Mouse (Mus musculus): ENCODE results near the gene Plcxd2. TPM values are rescaled to one million over a fixed set of nuclear protein-coding genes. Genes with fewer than 3 reads are reported as not detected.

Plcxd2 gene
- polyA plus RNA-seq, 1 experiment from 2014 or later, result 2.2 TPM

DNA sequence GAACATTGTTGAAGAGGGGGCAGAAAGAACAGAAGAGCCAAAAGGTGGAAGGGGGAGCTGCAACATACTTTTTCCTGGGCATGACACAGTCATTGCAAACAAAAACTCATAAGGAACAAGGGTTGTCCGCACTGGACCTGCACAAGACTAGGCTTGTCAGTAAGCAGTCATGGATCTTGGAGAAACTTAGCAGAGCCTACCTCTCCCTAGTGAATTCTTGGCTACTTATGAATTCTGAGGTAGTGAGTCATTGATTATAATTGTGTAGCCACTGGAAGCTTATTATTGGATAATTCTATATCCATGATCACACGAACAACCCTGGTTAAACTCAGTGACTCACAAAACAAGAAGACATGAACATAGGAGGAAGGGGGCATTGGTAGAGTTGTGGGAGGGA, 63.7 kb downstream of the Plcxd2 start:
- H3K27ac ChIP-seq (replicated peaks), result no peak overlapping the region
- H3K27me3 ChIP-seq (replicated peaks; ENCODE audit: low read depth, poor library complexity, severe bottlenecking), result no peaks in the 10 kb centered on the region
- H3K4me1 ChIP-seq, result peaks cover 12% of the 10 kb centered on the region
- DNase-seq (ENCODE audit: low spot score), result no peak
- no peaks in the 10 kb centered on the region for H3K36me3 ChIP-seq (replicated peaks)
- H3K4me3 ChIP-seq, result no peak overlapping the region
- H3K9me3 ChIP-seq, result no peaks in the 10 kb centered on the region
- 94% methylated on average over 2 of the region's 2 CpGs for WGBS

DNA sequence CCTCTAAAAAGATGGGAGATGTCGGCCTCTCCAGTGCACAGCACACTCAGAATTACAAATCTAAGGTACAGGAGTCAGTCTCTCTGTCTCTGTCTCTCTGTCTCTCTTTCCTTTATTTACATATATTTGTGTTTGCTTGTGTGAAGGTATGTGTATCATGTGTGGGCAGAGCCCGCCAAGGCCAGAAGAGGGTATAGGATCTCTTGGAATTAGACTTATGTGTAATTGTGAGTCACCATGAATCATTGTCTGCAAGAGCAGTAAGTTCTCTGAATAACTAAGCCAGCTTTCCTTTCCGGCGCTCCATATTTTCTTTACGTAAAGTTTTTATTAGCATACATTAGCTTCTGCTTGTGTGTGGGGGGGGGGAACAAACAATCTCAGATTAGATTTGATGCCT, 64.4 kb downstream of the Plcxd2 start:
- WGBS, result 90% methylated on average over 5 of the region's 5 CpGs

DNA sequence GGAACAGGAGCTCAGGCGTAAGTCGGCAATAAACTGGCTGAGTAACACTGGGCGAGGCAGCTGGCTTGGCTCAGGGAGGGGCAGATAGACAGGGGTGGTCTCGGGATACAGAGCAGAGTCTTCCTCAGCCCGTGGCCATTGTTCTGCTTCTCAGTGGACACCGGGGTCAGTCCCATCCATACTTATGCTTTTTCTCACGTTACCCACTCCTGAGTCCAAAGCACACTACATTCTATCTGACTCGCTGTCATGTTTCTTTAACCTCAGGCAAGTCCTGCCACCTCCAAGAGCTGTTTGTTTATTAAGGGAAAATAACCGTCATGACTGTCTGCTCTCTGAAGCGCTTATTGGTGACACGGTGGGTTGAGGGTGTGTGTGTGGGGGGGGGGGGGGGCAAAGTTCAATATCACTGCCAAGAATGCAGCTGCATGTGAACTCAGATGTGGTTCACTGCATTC, 64.8 kb downstream of the Plcxd2 start:
- Histone ChIP-seq H3K4me3 (no peak overlapping the region), H3K27ac (replicated peaks) (no peak overlapping the region), H3K4me1 (peaks cover 12% of the 10 kb centered on the region), H3K36me3 (replicated peaks) (no peaks in the 10 kb centered on the region), H3K27me3 (replicated peaks; ENCODE audit: low read depth, poor library complexity, severe bottlenecking) (no peaks in the 10 kb centered on the region), H3K9me3 (no peaks in the 10 kb centered on the region)
- DNase-seq (ENCODE audit: low spot score), result no peak
- 66% methylated on average over 11 of the region's 11 CpGs for WGBS

More for the DNA sequence above, 64.4 kb downstream of the Plcxd2 start:
- H3K27ac ChIP-seq (replicated peaks), result no peak overlapping the region
- no peak for DNase-seq (ENCODE audit: low spot score)
- no peaks in the 10 kb centered on the region for H3K9me3 ChIP-seq
- no peaks in the 10 kb centered on the region for H3K36me3 ChIP-seq (replicated peaks)
- no peaks in the 10 kb centered on the region for H3K27me3 ChIP-seq (replicated peaks; ENCODE audit: low read depth, poor library complexity, severe bottlenecking)
- peaks cover 12% of the 10 kb centered on the region for H3K4me1 ChIP-seq
- H3K4me3 ChIP-seq, result no peak overlapping the region

DNA sequence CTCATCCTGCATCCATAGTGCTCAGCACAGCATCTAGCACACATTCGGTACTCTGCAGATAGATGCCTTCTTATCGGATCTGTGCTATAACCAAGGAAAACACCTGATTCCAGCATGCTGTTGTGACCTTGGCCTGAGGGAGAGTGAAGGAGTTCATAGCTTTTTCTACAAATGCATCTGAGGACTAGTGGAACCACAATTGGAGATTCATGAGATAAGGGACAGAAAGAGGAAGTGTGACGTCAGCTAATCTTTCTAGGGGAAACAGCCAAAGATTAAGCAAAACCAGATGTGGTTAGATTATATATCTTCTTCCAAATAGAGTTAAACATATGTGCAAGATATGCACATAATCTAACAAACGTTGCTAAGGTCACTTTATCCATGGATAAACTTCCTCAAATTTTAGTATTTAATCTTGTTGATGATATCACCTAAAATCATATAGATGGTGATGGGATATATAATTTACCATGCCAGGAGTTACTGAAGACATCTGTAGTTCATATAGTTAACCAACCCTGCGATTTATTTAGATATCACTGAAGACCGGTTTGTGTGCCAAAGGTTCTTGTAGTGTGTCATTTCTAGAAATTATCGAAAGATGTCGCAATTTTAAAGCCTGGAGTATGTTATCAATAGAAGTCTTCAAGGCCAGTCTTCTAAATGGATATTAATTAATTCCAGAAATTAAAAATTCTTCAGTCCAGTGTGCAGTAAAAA, 67.7 kb downstream of the Plcxd2 start:
- peaks cover 12% of the 10 kb centered on the region for H3K4me1 ChIP-seq
- DNase-seq (ENCODE audit: low spot score), result no peak
- WGBS, result 66% methylated on average over 8 of the region's 8 CpGs
- H3K36me3 ChIP-seq (replicated peaks), result no peaks in the 10 kb centered on the region
- no peaks in the 10 kb centered on the region for H3K27me3 ChIP-seq (replicated peaks; ENCODE audit: low read depth, poor library complexity, severe bottlenecking)
- no peak overlapping the region for H3K4me3 ChIP-seq
- H3K27ac ChIP-seq (replicated peaks), result no peak overlapping the region
- 0 out of 2 replicates have a peak, but pooled peaks cover 4% of the 10 kb centered on the region for H3K9me3 ChIP-seq

DNA sequence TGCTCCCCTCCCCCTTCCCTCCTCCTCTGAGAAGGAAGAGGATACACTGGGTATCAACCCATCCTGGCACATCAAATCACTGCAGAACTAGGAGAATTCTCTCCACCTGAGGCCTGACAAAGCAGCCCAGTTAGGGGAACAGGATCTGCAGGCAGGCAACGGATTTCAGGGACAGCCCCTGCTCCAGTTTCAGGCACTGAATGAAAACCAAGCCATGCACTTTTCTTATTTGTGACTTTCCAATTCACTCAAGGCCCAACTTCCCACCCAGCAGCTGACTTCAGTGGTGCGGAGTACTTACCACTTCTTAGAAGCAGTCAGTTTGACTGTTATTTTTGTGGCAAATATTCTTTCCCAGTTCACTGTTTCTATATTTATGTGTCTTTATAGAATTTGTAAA, 69.3 kb downstream of the Plcxd2 start:
- peaks cover 25% of the 10 kb centered on the region for H3K4me1 ChIP-seq
- no peak overlapping the region for H3K4me3 ChIP-seq
- H3K36me3 ChIP-seq (replicated peaks), result no peaks in the 10 kb centered on the region
- no peak for DNase-seq (ENCODE audit: low spot score)
- WGBS, result 69% methylated on average over 2 of the region's 2 CpGs
- H3K27me3 ChIP-seq (replicated peaks; ENCODE audit: low read depth, poor library complexity, severe bottlenecking), result no peaks in the 10 kb centered on the region
- H3K27ac ChIP-seq (replicated peaks), result no peak overlapping the region
- H3K9me3 ChIP-seq, result 0 out of 2 replicates have a peak, but pooled peaks cover 4% of the 10 kb centered on the region

DNA sequence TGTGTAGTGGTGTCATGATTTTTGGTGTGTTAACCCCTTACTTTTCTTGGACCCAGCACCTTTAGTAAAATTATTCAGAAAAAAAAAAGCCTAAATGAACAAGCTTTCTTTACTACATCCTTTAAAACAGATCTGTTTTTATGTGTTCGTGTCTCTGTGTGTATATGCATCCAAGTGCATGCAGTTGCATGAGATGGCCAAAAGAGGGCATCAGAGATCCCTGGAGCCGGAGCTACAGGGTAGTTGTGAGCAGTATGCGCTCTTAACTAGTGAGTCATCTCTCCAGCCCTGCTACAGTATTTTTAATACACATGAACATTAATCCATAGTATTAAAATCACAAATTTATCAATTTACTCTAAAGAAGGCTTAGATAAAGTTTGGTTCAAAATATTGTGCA, 70.6 kb downstream of the Plcxd2 start:
- 95% methylated on average over 3 of the region's 3 CpGs for WGBS
- H3K9me3 ChIP-seq, result 0 out of 2 replicates have a peak, but pooled peaks cover 4% of the 10 kb centered on the region
- no peaks in the 10 kb centered on the region for H3K27me3 ChIP-seq (replicated peaks; ENCODE audit: low read depth, poor library complexity, severe bottlenecking)
- H3K36me3 ChIP-seq (replicated peaks), result no peaks in the 10 kb centered on the region
- no peak overlapping the region for H3K27ac ChIP-seq (replicated peaks)
- DNase-seq (ENCODE audit: low spot score), result no peak
- peaks cover 28% of the 10 kb centered on the region for H3K4me1 ChIP-seq
- H3K4me3 ChIP-seq, result no peak overlapping the region

DNA sequence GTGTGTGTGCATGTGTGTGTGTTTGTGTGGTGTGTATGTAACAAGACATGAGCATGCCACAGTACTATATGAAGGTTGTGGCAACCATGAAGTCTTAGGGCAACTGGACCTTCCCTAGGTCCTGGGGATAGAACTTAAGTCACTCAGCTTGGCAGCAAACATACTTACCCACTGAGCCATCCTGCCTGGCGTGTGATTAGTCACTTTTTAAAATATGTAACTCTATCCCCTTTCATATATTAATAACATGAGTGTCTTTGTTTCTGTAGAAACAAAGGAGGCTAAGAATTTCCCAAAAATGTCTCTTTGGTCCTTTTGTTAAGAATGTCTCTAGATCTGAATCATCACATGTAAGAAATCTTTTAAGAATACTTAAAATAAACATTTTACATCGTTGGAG, 72.6 kb downstream of the Plcxd2 start:
- no peak for DNase-seq (ENCODE audit: low spot score)
- 0 out of 2 replicates have a peak, but pooled peaks cover 4% of the 10 kb centered on the region for H3K9me3 ChIP-seq
- peaks cover 34% of the 10 kb centered on the region for H3K4me1 ChIP-seq
- H3K4me3 ChIP-seq, result no peak overlapping the region
- H3K27me3 ChIP-seq (replicated peaks; ENCODE audit: low read depth, poor library complexity, severe bottlenecking), result no peaks in the 10 kb centered on the region
- no peaks in the 10 kb centered on the region for H3K36me3 ChIP-seq (replicated peaks)
- H3K27ac ChIP-seq (replicated peaks), result no peak overlapping the region
- 79% methylated on average over 2 of the region's 2 CpGs for WGBS

DNA sequence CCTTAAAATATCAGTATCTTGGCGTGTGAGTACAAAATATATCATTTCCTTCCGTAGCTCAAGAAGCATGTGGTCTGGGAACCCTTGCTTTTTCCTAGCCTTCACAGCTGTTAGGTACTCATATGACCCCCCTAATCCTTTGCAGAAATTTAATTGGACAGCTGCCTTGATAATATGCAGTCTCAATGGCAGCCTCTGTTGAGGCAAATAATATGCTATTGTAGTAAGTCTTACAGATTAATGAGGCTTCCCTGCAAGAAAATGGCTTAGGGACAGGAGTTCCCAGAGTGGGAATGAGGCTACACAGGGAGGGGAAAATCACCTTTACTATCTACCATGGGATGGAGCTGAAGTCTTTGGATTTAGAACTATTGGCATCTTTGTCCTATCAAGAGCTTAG, 73.5 kb downstream of the Plcxd2 start:
- 0 out of 2 replicates have a peak, but pooled peaks cover 4% of the 10 kb centered on the region for H3K9me3 ChIP-seq
- 71% methylated on average over 2 of the region's 2 CpGs for WGBS
- no peaks in the 10 kb centered on the region for H3K36me3 ChIP-seq (replicated peaks)
- 0 out of 2 replicates have a peak overlapping the region, but pooled peaks have one; percentile 71 for H3K27ac ChIP-seq (replicated peaks)
- no peak for DNase-seq (ENCODE audit: low spot score)
- no peak overlapping the region for H3K4me3 ChIP-seq
- peaks cover 29% of the 10 kb centered on the region for H3K4me1 ChIP-seq
- H3K27me3 ChIP-seq (replicated peaks; ENCODE audit: low read depth, poor library complexity, severe bottlenecking), result no peaks in the 10 kb centered on the region

DNA sequence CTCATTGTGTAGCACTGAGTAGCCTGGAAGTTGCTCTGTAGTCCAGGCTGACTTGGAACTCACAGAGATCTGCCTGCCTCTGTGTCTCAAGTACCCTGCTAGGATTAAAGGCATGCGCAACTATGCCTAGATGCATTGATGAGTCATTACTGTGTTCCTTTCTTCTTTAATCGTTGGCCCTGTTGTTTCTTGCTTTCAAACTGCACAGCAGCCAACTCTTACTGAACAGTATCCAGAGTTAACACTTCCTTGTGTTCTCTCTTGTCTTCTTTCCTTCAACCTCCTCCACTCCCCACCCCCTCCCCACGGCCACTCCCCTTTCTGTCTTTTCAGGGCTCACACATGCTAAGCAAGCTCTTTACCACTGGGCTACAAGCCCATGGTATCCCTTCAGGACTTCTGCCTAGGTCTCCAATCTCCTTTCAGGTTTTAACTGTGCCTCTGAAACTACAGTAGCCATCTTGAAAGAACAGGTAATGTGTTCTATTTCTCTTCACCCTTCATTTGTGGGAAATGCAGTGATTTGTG, 74.0 kb downstream of the Plcxd2 start:
- WGBS, result 77% methylated on average over 3 of the region's 3 CpGs
- Histone ChIP-seq H3K4me3 (no peak overlapping the region), H3K27ac (replicated peaks) (peak overlapping the region; percentile 71), H3K27me3 (replicated peaks; ENCODE audit: low read depth, poor library complexity, severe bottlenecking) (no peaks in the 10 kb centered on the region), H3K4me1 (peaks cover 29% of the 10 kb centered on the region), H3K36me3 (replicated peaks) (no peaks in the 10 kb centered on the region), H3K9me3 (0 out of 2 replicates have a peak, but pooled peaks cover 4% of the 10 kb centered on the region)
- no peak for DNase-seq (ENCODE audit: low spot score)

DNA sequence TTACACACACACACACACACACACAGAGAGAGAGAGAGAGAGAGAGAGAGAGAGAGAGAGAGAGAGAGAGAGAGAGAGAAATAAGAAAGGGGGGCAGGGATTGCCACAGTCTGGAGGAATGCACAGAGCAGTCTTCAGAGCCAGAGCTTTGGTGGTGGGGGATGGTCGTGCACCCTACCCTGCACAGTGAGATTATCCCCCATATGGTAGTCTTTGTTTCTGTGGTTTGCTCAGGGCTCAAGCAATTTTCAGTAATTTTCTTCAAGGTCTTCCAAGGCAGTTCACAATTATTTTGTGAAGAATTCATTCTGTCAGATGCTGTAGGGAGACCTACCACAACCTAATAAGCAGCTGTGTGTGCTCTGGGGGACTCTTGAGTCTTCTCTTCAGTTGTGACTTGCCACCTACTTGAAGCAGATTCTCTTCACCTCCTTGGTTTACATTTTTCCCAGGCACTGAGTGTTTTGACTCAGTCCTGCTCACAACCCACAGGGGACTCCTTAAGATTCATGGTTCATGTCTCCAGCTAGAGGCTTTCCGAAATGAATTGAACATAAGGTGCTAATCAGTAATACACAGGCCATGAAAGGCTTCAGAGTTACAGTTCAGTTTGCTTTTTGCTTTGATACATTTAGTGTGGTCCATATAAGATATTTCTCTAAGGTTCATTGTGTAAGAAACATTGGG, 75.2 kb downstream of the Plcxd2 start:
- Histone ChIP-seq H3K4me1 (peaks cover 32% of the 10 kb centered on the region), H3K36me3 (replicated peaks) (no peaks in the 10 kb centered on the region), H3K27ac (replicated peaks) (peak overlapping the region; percentile 78), H3K9me3 (0 out of 2 replicates have a peak, but pooled peaks cover 4% of the 10 kb centered on the region), H3K4me3 (no peak overlapping the region), H3K27me3 (replicated peaks; ENCODE audit: low read depth, poor library complexity, severe bottlenecking) (no peaks in the 10 kb centered on the region)
- DNase-seq (ENCODE audit: low spot score), result peak; percentile 57
- WGBS, result 40% methylated on average over 2 of the region's 2 CpGs

DNA sequence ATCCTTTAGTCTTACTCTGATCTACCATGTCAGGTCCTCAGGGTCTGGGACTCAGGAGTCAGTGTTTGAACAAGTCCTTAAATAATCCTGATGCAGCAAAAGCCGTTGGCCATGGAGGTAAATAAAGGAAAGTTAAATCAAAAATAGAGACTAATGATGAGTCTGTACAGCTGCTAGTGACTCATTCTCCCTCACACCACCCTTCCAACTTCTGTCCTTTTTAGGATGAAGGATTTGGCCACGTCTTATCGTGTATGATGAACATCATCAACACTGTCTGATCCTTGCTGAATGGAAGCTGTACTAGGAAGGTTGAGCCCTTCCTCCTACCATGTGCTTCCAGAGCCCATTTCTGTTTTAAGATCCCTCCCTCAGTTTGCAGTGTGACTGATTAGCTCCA, 79.7 kb downstream of the Plcxd2 start:
- Histone ChIP-seq H3K9me3 (no peaks in the 10 kb centered on the region), H3K4me3 (no peak overlapping the region), H3K4me1 (peaks cover 26% of the 10 kb centered on the region), H3K27me3 (replicated peaks; ENCODE audit: low read depth, poor library complexity, severe bottlenecking) (no peaks in the 10 kb centered on the region), H3K27ac (replicated peaks) (no peak overlapping the region; the same call in 1 of the 2 replicates), H3K36me3 (replicated peaks) (no peaks in the 10 kb centered on the region)
- 90% methylated on average over 3 of the region's 3 CpGs for WGBS
- DNase-seq (ENCODE audit: low spot score), result no peak

DNA sequence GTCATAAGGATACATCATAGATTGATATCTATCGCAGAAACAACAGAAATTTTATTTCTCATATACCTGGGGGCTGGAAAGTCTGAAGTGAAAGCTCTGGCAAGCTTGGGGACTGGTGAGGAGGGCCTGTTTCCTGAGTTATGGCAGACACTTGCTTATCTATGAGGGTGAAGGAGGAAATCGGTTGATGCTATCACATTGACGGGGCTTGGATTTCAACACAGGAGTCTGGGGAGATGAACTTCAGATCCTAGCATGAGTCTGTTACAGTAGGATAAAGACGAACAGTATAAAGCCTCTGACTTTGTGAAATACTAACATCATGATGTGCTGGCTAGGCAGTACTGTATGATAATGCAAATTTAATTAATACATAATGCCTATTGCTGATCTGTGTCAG, 81.9 kb downstream of the Plcxd2 start:
- no peaks in the 10 kb centered on the region for H3K9me3 ChIP-seq
- 81% methylated on average over 4 of the region's 4 CpGs for WGBS
- H3K27me3 ChIP-seq (replicated peaks; ENCODE audit: low read depth, poor library complexity, severe bottlenecking), result no peaks in the 10 kb centered on the region
- H3K4me1 ChIP-seq, result peaks cover 22% of the 10 kb centered on the region
- no peak for DNase-seq (ENCODE audit: low spot score)
- no peak overlapping the region for H3K4me3 ChIP-seq
- no peaks in the 10 kb centered on the region for H3K36me3 ChIP-seq (replicated peaks)
- H3K27ac ChIP-seq (replicated peaks), result no peak overlapping the region
